Mouse (Mus musculus): ENCODE data around the gene Ube2a.

GRCm38 (mm10) chrX:36826873-36827272, 46.8 kb upstream of the Ube2a start:
- no peak for TF ChIP-seq POLR2A (IDR thresholded peaks at IDR 0.05; ENCODE audit: low read depth, low read length)
- no peak for TF ChIP-seq CTCF (conservative IDR thresholded peaks at IDR 0.05; ENCODE audit: insufficient read depth, insufficient read length, low read depth, low read length)
